Comparison of ENCODE assay signal across 11 mouse cellular contexts in the genomic region with DNA sequence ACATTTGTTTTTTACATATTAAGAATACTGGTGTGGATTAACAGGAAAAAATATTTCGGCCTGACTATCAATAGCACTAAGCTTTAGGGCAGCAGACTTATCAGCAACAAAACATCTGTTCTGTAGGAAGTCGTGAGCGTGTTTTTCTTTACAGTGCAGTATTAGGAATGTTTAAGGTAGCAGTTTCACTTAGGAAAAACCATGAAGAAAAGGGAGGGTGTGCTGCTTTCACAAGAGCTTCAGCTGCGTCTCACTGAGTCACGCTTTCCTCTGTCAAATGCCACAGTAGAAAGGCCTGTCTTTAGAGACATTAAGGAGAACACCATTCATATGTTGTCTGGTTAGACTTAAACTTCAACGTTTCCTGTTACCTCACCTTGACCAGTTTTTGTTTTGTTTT. TPM values are rescaled to one million over a fixed set of nuclear protein-coding genes. Genes with fewer than 3 reads are reported as not detected.
DNase-seq lines count a peak whose midpoint lies in the region; ATAC-seq and TF ChIP-seq lines count a peak whose summit lies in the region.
"Had no signal": no experiment of that assay in that cellular context is flagged by ENCODE, and none has a peak within 500 bp of the region (broad histone marks: within the 10 kb centered on the region; RNA-seq: fewer than 3 reads in every experiment).

No protein-coding gene starts in this region.

- dilution Hi-C loops in CH12.LX (cut with MboI; ENCODE audit: extremely low pct_ligation_motif_present, extremely low pct_unique_long_range_greater_than_20kb, low sequenced_read_pairs): no loop called here

- H3K27me3 ChIP-seq in heart, embryonic 10.5 days (ENCODE audit: insufficient read depth, poor library complexity, severe bottlenecking): no peaks in the 10 kb centered on the region
- no peaks in the 10 kb centered on the region for H3K27me3 ChIP-seq in CH12.LX (replicated peaks)
- H3K27me3 ChIP-seq in hindbrain, embryonic 14.5 days (ENCODE audit: control insufficient read depth, insufficient read depth, low read length): no peaks in the 10 kb centered on the region
- no peaks in the 10 kb centered on the region for H3K27me3 ChIP-seq in intestine, postnatal 0 days (replicated peaks; ENCODE audit: control insufficient read depth, insufficient read depth, low read length)
- H3K27me3 ChIP-seq: hindbrain, embryonic 15.5 days; neural tube, embryonic 13.5 days had no signal

- H3K27ac ChIP-seq in heart, embryonic 10.5 days: peak overlapping the region; percentile 42; the same call in 1 of the 2 replicates
- H3K27ac ChIP-seq in CH12.LX (ENCODE audit: insufficient read depth, low read depth): peak overlapping the region; percentile 15
- H3K27ac ChIP-seq in hindbrain, embryonic 14.5 days: no peak overlapping the region
- no peak overlapping the region for H3K27ac ChIP-seq in intestine, postnatal 0 days (ENCODE audit: low read depth, low read length)
- H3K27ac ChIP-seq: hindbrain, embryonic 15.5 days; limb, embryonic 10.5 days; neural tube, embryonic 13.5 days had no signal

- H3K36me3 ChIP-seq in heart, embryonic 10.5 days: peaks cover under 1% of the 10 kb centered on the region; the same call in 1 of the 2 replicates
- peaks cover 0 to under 1% of the 10 kb centered on the region in 2 experiments for H3K36me3 ChIP-seq in CH12.LX (replicated peaks in 1 of 2; ENCODE audit: control insufficient read depth in 1 of 2, insufficient read depth in 1 of 2, low read length in 1 of 2)
- peaks cover 4% of the 10 kb centered on the region; the same call in 1 of the 2 replicates for H3K36me3 ChIP-seq in hindbrain, embryonic 14.5 days (replicated peaks; ENCODE audit: control insufficient read depth, insufficient read depth)
- H3K36me3 ChIP-seq in intestine, postnatal 0 days (ENCODE audit: control insufficient read depth, insufficient read depth): no peaks in the 10 kb centered on the region

- peak overlapping the region; percentile 53; the same call in 1 of the 2 replicates for H3K9ac ChIP-seq in CH12.LX (ENCODE audit: insufficient read depth, low read depth)
- no peak overlapping the region for H3K9ac ChIP-seq in hindbrain, embryonic 14.5 days
- H3K9ac ChIP-seq in intestine, postnatal 0 days (ENCODE audit: low read depth, low read length): no peak overlapping the region
- H3K9ac ChIP-seq: hindbrain, embryonic 15.5 days; neural tube, embryonic 13.5 days had no signal

- no peaks in the 10 kb centered on the region for H3K9me3 ChIP-seq in heart, embryonic 10.5 days
- no peaks in the 10 kb centered on the region for H3K9me3 ChIP-seq in CH12.LX (replicated peaks; ENCODE audit: low read length)
- no peaks in the 10 kb centered on the region for H3K9me3 ChIP-seq in hindbrain, embryonic 14.5 days (ENCODE audit: control insufficient read depth, low read length)
- H3K9me3 ChIP-seq in intestine, postnatal 0 days (ENCODE audit: control insufficient read depth): no peaks in the 10 kb centered on the region
- H3K9me3 ChIP-seq: hindbrain, embryonic 15.5 days; limb, embryonic 10.5 days; neural tube, embryonic 13.5 days had no signal

- no peak for TF ChIP-seq CTCF in CH12.LX (conservative IDR thresholded peaks at IDR 0.05 in 1 of 2, IDR thresholded peaks at IDR 0.05 in 1 of 2; ENCODE audit: low read depth in 2 of 2, low read length in 2 of 2)
- TF ChIP-seq CTCF in intestine, postnatal 0 days (IDR thresholded peaks at IDR 0.05; ENCODE audit: low read depth): no peak

- H3K4me1 ChIP-seq in heart, embryonic 10.5 days: peaks cover 8% of the 10 kb centered on the region; the same call in 1 of the 2 replicates
- H3K4me1 ChIP-seq in CH12.LX (ENCODE audit: control insufficient read depth in 1 of 2, insufficient read depth in 2 of 2): peaks cover 3 to 27% of the 10 kb centered on the region in 2 experiments; a peak in 2 of 4 replicates
- 0 out of 2 replicates have a peak, but pooled peaks cover 4% of the 10 kb centered on the region for H3K4me1 ChIP-seq in hindbrain, embryonic 14.5 days (replicated peaks; ENCODE audit: control insufficient read depth, insufficient read depth, low read length)
- H3K4me1 ChIP-seq in intestine, postnatal 0 days (replicated peaks; ENCODE audit: control insufficient read depth, insufficient read depth, low read length): 0 out of 2 replicates have a peak, but pooled peaks cover 3% of the 10 kb centered on the region

- DNase-seq in heart, embryonic 10.5 days (ENCODE audit: low spot score): no peak
- no peak for DNase-seq in heart, postnatal 4 days
- peak; percentile 37 for DNase-seq in CH12.LX (ENCODE audit: extremely low read depth)
- DNase-seq in lung, postnatal 36 days: peak; percentile 40
- no peak for DNase-seq in hindbrain, embryonic 14.5 days (ENCODE audit: low spot score)
- DNase-seq in frontal cortex, postnatal 25 days (ENCODE audit: low spot score in 2 of 2): no peak

- peak; percentile 63 for TF ChIP-seq EP300 in CH12.LX (IDR thresholded peaks at IDR 0.05; ENCODE audit: low read length)

- H3K4me3 ChIP-seq in heart, embryonic 10.5 days: no peak overlapping the region
- H3K4me3 ChIP-seq in CH12.LX (replicated peaks in 1 of 3; ENCODE audit: low read depth in 2 of 3, low read length in 2 of 3, poor library complexity in 1 of 3): no peak overlapping the region
- H3K4me3 ChIP-seq in hindbrain, embryonic 14.5 days (replicated peaks; ENCODE audit: low read length): no peak overlapping the region
- no peak overlapping the region for H3K4me3 ChIP-seq in intestine, postnatal 0 days (ENCODE audit: low read depth, low read length)
- H3K4me3 ChIP-seq: hindbrain, embryonic 15.5 days; limb, embryonic 10.5 days; neural tube, embryonic 13.5 days had no signal

- peaks cover 37% of the 10 kb centered on the region for H3K79me2 ChIP-seq in CH12.LX (replicated peaks; ENCODE audit: control insufficient read depth, extremely low read depth, insufficient read depth, poor library complexity, severe bottlenecking)

- 45% methylated on average over 6 of the region's 6 CpGs for WGBS in heart, embryonic 10.5 days
- 76% methylated on average over 6 of the region's 6 CpGs for WGBS in hindbrain, embryonic 14.5 days
- WGBS in intestine, postnatal 0 days: 32% methylated on average over 6 of the region's 6 CpGs

- in situ Hi-C loops in CH12.LX (cut with MboI; ENCODE audit: low pct_ligation_motif_present, low pct_unique_long_range_greater_than_20kb, low sequenced_read_pairs): no loop called here

- no peak for TF ChIP-seq RAD21 in CH12.LX (IDR thresholded peaks at IDR 0.05; ENCODE audit: low read depth, low read length)

- ATAC-seq in erythroblast, adult 5-6 weeks (replicated peaks; ENCODE audit: low FRiP score, poor library complexity, severe bottlenecking): peak; percentile 82
- no peak for ATAC-seq in hindbrain, embryonic 14.5 days (ENCODE audit: low FRiP score)
- no peak for ATAC-seq in intestine, postnatal 0 days

- TF ChIP-seq POLR2A in CH12.LX (IDR thresholded peaks at IDR 0.05; ENCODE audit: low read depth, low read length): no peak

- peak overlapping the region; percentile 78 for H3K4me2 ChIP-seq in CH12.LX (ENCODE audit: insufficient read depth, low read depth, poor library complexity, severe bottlenecking)
- H3K4me2 ChIP-seq in hindbrain, embryonic 14.5 days (replicated peaks): no peak overlapping the region
- H3K4me2 ChIP-seq in intestine, postnatal 0 days (replicated peaks; ENCODE audit: low read depth): no peak overlapping the region
- H3K4me2 ChIP-seq: hindbrain, embryonic 15.5 days; neural tube, embryonic 13.5 days had no signal

TF ChIP-seq in CH12.LX, 34 proteins besides CTCF, POLR2A, EP300 and RAD21:
- TF ChIP-seq UBTF (IDR thresholded peaks at IDR 0.05; ENCODE audit: low read depth, low read length): no peak
- peak; percentile 95 for TF ChIP-seq MXI1 (IDR thresholded peaks at IDR 0.05; ENCODE audit: low read depth, low read length)
- no peak for TF ChIP-seq ZKSCAN1 (IDR thresholded peaks at IDR 0.05; ENCODE audit: borderline replicate concordance, low read depth, low read length)
- no peak for TF ChIP-seq NELFE (IDR thresholded peaks at IDR 0.05; ENCODE audit: low read depth, low read length)
- TF ChIP-seq ZMIZ1 (IDR thresholded peaks at IDR 0.05; ENCODE audit: low read depth, low read length): no peak
- peak; percentile 54; the same call in 1 of the 2 replicates for TF ChIP-seq JUND (conservative IDR thresholded peaks at IDR 0.05; ENCODE audit: low read depth, low read length)
- TF ChIP-seq SIN3A (IDR thresholded peaks at IDR 0.05; ENCODE audit: low read length): peak; percentile 68; the same call in 1 of the 2 replicates
- TF ChIP-seq BHLHE40 (IDR thresholded peaks at IDR 0.05; ENCODE audit: low read depth, low read length): peak; percentile 72
- TF ChIP-seq NRF1 (IDR thresholded peaks at IDR 0.05; ENCODE audit: low read depth, low read length): no peak
- TF ChIP-seq ZNF384 (IDR thresholded peaks at IDR 0.05; ENCODE audit: low read depth, low read length): no peak
- no peak for TF ChIP-seq TCF12 (IDR thresholded peaks at IDR 0.05; ENCODE audit: low read depth, low read length)
- TF ChIP-seq JUN (IDR thresholded peaks at IDR 0.05; ENCODE audit: insufficient read depth, low read depth, low read length): peak; percentile 44; the same call in 1 of the 2 replicates
- TF ChIP-seq ETS1 (conservative IDR thresholded peaks at IDR 0.05; ENCODE audit: low read depth, low read length): peak; percentile 72
- peak; percentile 38; the same call in 1 of the 2 replicates for TF ChIP-seq IRF4 (IDR thresholded peaks at IDR 0.05; ENCODE audit: low read depth, low read length)

RNA-seq across cellular contexts. Expression of gene Fcho2, which starts 5.1 kb away (rescaled TPM):
- polyA plus RNA-seq in heart, embryonic 10.5 days (2016; fragmentation: Nextera tagmentation; extraction: Ambion mirVana): 26.7 and 30.2 TPM in 2 replicates
- total RNA-seq in heart, postnatal 4 days (2021): 10 to 100 TPM; 35.3 to 36.0 TPM
- total RNA-seq in CH12.LX (2012; rRNA removed): 3.0 and 3.2 TPM in 2 replicates
- 5.6 and 6.7 TPM in 2 replicates for total RNA-seq in CH12.LX (2014; rRNA removed)
- polyA plus RNA-seq in CH12.LX (2012; ENCODE audit: insufficient read length, low read depth): 8.2 and 9.0 TPM in 2 replicates
- 476 and 552 TPM in 2 replicates for total RNA-seq in erythroblast, adult 5-6 weeks (2015; ENCODE audit: low replicate concordance)
- 565 and 622 TPM in 2 replicates for total RNA-seq in erythroblast, adult 5-6 weeks (2017; ENCODE audit: low replicate concordance)
- polyA plus RNA-seq in hindbrain, embryonic 14.5 days (2014; fragmentation: Nextera tagmentation; extraction: Ambion mirVana): 22.2 and 23.5 TPM in 2 replicates
- 24.7 and 30.3 TPM in 2 replicates for polyA plus RNA-seq in intestine, postnatal 0 days (2015; fragmentation: Nextera tagmentation; extraction: Ambion mirVana)

Comparison
In these comparisons a context has a peak if more than half of its experiments do, and no peak if none do; other contexts are left out.
1. DNase-seq: peak in CH12.LX (single experiment) and lung, postnatal 36 days (single experiment); none in heart, embryonic 10.5 days (single experiment), heart, postnatal 4 days (single experiment), hindbrain, embryonic 14.5 days (single experiment) and frontal cortex, postnatal 25 days (0 of 2).
2. H3K27ac ChIP-seq: peak in heart, embryonic 10.5 days (single experiment) and CH12.LX (single experiment); none in hindbrain, embryonic 14.5 days (single experiment) and intestine, postnatal 0 days (single experiment).